Mouse (Mus musculus): ENCODE measurements around the gene Rogdi. TPM values are rescaled to one million over a fixed set of nuclear protein-coding genes. Genes with fewer than 3 reads are reported as not detected.
A peak's percentile ranks its signal among the peaks of the same experiment; 100 is the strongest.

Rogdi gene
- polyA plus RNA-seq, 1 experiment from 2014 or later, result 50.2 TPM

DNA sequence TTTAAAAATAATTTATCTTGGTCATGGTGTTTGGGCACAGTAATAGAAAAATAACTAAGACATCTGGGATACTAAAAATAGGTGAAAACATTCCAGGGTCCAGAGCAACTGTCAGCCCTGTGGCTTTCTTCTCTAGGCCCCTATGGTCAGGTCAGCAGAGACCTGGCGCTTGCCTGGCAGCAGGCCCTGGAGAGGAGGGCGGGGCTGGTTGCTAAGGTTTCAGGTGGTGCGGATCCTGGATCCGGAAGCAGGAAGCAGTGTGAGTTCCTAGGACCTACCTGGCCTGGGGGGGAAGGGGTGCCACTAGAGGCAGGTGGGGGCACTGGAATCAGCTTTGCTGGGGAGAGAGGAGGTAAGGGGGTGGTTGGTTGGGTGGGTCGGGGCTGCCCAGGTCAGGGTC, 6.3 kb downstream of the Rogdi start, which contains the start of gene Smim22:
Gene Smim22, plus strand, starts transcription at position 222 of the 400 bp plus-strand sequence.
- DNase-seq (ENCODE audit: low spot score) (peak; percentile 34), ATAC-seq (ENCODE audit: low read depth) (peak; percentile 67; the same call in 1 of the 2 replicates)
- WGBS, result 44% methylated on average over 5 of the region's 5 CpGs
- Histone ChIP-seq H3K4me1 (ENCODE audit: control insufficient read depth, insufficient read depth, low read length) (no peaks in the 10 kb centered on the region), H3K9me3 (ENCODE audit: control insufficient read depth, low read length) (no peaks in the 10 kb centered on the region), H3K4me3 (ENCODE audit: low read depth, low read length) (no peak within 1 kb of the TSS), H3K27ac (replicated peaks; ENCODE audit: low read depth, low read length) (no peak within 1 kb of the TSS), H3K36me3 (ENCODE audit: control insufficient read depth, insufficient read depth, low read length) (0 out of 2 replicates have a peak, but pooled peaks cover 4% of the 10 kb centered on the region), H3K27me3 (replicated peaks; ENCODE audit: control insufficient read depth, insufficient read depth, low read length) (no peaks in the 10 kb centered on the region), H3K9ac (ENCODE audit: low read depth, low read length) (no peak within 1 kb of the TSS; the same call in 1 of the 2 replicates), H3K4me2 (ENCODE audit: low read depth, low read length) (0 out of 2 replicates have a peak within 1 kb of the TSS, but pooled peaks have one; percentile 15)

DNA sequence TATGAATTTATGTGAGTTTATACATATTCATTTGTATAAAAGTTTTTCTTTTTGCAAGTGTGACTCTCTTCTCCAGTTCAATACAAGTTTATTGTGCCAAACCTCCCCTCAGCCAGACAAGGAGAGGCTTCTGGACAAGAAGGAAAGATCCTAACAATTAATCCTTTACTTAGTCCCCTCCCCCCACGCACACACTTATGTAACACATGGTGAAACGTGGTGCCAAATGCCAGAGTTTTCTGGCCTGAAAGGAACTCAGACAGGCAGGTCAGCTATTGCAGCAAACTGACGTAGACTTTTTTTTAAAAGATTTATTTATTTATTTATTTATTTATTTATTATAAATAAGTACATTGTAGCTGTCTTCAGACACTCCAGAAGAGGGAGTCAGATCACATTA, 12.7 kb downstream of the Rogdi start:
- no peaks in the 10 kb centered on the region for H3K4me1 ChIP-seq (ENCODE audit: control insufficient read depth, insufficient read depth, low read length)

DNA sequence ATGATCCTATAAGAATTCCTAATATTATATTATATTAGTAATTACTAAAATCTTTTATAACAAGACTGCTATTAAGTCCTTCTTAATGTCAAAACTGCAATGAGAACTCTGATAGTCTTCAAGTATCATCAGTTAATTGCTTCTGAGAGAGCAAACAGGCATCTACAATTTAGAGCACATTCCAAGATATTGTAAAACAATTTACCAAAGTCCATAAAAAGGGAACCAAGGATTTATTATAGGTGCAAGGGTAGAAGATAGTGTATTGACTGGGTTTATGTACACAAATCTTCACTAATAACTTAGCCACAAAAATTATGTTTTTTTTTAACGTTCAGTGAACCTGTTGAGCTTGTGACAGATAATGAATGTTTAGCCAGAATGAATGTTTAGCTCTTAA, 14.4 kb downstream of the Rogdi start:
- Histone ChIP-seq H3K4me1 (ENCODE audit: control insufficient read depth, insufficient read depth, low read length) (no peaks in the 10 kb centered on the region), H3K4me3 (ENCODE audit: low read depth, low read length) (no peak overlapping the region), H3K9ac (ENCODE audit: low read depth, low read length) (no peak overlapping the region), H3K27me3 (replicated peaks; ENCODE audit: control insufficient read depth, insufficient read depth, low read length) (no peaks in the 10 kb centered on the region), H3K36me3 (ENCODE audit: control insufficient read depth, insufficient read depth, low read length) (no peaks in the 10 kb centered on the region), H3K9me3 (ENCODE audit: control insufficient read depth, low read length) (no peaks in the 10 kb centered on the region), H3K4me2 (ENCODE audit: low read depth, low read length) (no peak overlapping the region), H3K27ac (replicated peaks; ENCODE audit: low read depth, low read length) (no peak overlapping the region)
- ATAC-seq (ENCODE audit: low read depth) (no peak), DNase-seq (ENCODE audit: low spot score) (no peak)
- WGBS, result 82% methylated on average over 1 of the region's 1 CpGs

More for the DNA sequence above, 12.7 kb downstream of the Rogdi start:
- DNase-seq (ENCODE audit: low spot score) (no peak), ATAC-seq (ENCODE audit: low read depth) (no peak)
- no peak overlapping the region for H3K4me3 ChIP-seq (ENCODE audit: low read depth, low read length)
- no peak overlapping the region for H3K27ac ChIP-seq (replicated peaks; ENCODE audit: low read depth, low read length)
- no peak overlapping the region for H3K4me2 ChIP-seq (ENCODE audit: low read depth, low read length)
- no peak overlapping the region for H3K9ac ChIP-seq (ENCODE audit: low read depth, low read length)
- no peaks in the 10 kb centered on the region for H3K9me3 ChIP-seq (ENCODE audit: control insufficient read depth, low read length)
- 60% methylated on average over 3 of the region's 3 CpGs for WGBS
- H3K27me3 ChIP-seq (replicated peaks; ENCODE audit: control insufficient read depth, insufficient read depth, low read length), result no peaks in the 10 kb centered on the region
- H3K36me3 ChIP-seq (ENCODE audit: control insufficient read depth, insufficient read depth, low read length), result no peaks in the 10 kb centered on the region

DNA sequence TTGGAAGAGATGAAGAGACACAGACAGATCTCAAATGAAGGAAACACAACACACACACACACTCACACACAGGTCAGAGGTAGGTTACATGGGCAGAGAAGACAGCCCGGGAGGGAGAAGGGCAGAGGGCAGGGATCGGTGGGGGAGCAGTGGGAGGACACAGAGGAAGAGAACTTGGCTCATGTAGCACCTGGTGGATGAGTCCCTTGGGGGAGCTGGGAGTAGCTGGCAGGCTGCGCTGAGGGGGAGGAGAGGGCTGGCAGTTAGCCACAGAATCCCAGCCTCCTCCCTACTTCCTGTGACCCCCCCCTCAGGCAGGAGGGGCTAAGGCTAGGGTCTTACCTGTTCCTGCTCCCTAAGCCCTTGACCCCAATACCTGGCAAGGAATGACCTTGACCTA, 15.8 kb downstream of the Rogdi start, which contains the start of gene Sept12:
Gene Sept12, minus strand, starts transcription at position 300 of the 400 bp plus-strand sequence.
- DNase-seq (ENCODE audit: low spot score) (peak; percentile 13), ATAC-seq (ENCODE audit: low read depth) (no peak)
- Histone ChIP-seq H3K4me2 (ENCODE audit: low read depth, low read length) (no peak within 1 kb of the TSS), H3K27me3 (replicated peaks; ENCODE audit: control insufficient read depth, insufficient read depth, low read length) (no peaks in the 10 kb centered on the region), H3K4me1 (ENCODE audit: control insufficient read depth, insufficient read depth, low read length) (no peaks in the 10 kb centered on the region), H3K9me3 (ENCODE audit: control insufficient read depth, low read length) (no peaks in the 10 kb centered on the region), H3K9ac (ENCODE audit: low read depth, low read length) (no peak within 1 kb of the TSS), H3K27ac (replicated peaks; ENCODE audit: low read depth, low read length) (no peak within 1 kb of the TSS), H3K36me3 (ENCODE audit: control insufficient read depth, insufficient read depth, low read length) (no peaks in the 10 kb centered on the region), H3K4me3 (ENCODE audit: low read depth, low read length) (no peak within 1 kb of the TSS)
- 28% methylated on average over 3 of the region's 3 CpGs for WGBS

DNA sequence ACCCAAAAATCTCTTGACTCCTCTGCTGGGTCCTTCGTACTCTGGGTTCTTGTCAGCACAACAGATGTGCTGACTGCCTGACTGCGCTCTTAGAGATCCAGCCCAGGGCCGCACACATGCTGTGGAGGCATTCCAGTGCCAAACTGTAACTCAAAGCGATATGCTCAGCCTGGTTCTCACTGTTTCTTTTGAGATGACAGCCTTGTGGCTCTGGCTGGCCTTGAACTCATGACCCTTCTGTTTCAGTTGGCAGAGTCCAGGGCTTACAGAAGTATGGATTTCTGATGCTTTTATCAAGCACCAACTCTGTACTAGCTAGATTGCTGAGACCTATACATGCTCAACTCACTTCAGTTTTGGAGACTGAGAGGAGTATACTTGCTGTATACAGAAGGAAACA, 20.1 kb downstream of the Rogdi start:
- Histone ChIP-seq H3K27ac (replicated peaks; ENCODE audit: low read depth, low read length) (no peak overlapping the region), H3K4me1 (ENCODE audit: control insufficient read depth, insufficient read depth, low read length) (no peaks in the 10 kb centered on the region), H3K36me3 (ENCODE audit: control insufficient read depth, insufficient read depth, low read length) (no peaks in the 10 kb centered on the region), H3K27me3 (replicated peaks; ENCODE audit: control insufficient read depth, insufficient read depth, low read length) (no peaks in the 10 kb centered on the region), H3K4me3 (ENCODE audit: low read depth, low read length) (no peak overlapping the region), H3K9me3 (ENCODE audit: control insufficient read depth, low read length) (no peaks in the 10 kb centered on the region), H3K4me2 (ENCODE audit: low read depth, low read length) (no peak overlapping the region), H3K9ac (ENCODE audit: low read depth, low read length) (no peak overlapping the region)
- ATAC-seq (ENCODE audit: low read depth), result no peak
- no peak for DNase-seq (ENCODE audit: low spot score)
- WGBS, result 72% methylated on average over 4 of the region's 4 CpGs

DNA sequence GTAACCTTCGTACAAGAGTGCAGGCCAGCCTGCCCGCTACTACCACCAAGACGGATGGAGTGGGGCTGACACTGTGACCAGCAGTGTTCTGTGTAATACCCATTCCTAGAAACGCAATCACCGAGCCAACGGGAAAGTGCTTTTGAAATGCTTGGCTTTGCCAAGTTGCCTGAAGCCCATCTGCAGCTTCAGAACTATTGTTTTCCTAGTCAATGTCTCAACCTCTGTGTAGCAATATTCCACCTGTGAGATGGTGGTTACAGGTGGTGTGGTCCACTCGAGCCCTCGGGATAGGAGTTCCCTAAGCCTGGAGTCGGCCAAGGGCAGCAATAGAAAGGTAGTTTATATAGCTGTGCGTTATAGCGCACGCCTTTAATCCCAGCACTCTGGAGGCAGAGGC, 28.6 kb downstream of the Rogdi start:
- ATAC-seq (ENCODE audit: low read depth), result no peak
- no peak for DNase-seq (ENCODE audit: low spot score)
- no peak overlapping the region for H3K4me2 ChIP-seq (ENCODE audit: low read depth, low read length)
- WGBS, result 91% methylated on average over 12 of the region's 12 CpGs
- no peaks in the 10 kb centered on the region for H3K4me1 ChIP-seq (ENCODE audit: control insufficient read depth, insufficient read depth, low read length)
- H3K4me3 ChIP-seq (ENCODE audit: low read depth, low read length), result no peak overlapping the region
- no peaks in the 10 kb centered on the region for H3K9me3 ChIP-seq (ENCODE audit: control insufficient read depth, low read length)
- H3K27ac ChIP-seq (replicated peaks; ENCODE audit: low read depth, low read length), result no peak overlapping the region
- no peak overlapping the region for H3K9ac ChIP-seq (ENCODE audit: low read depth, low read length)
- H3K27me3 ChIP-seq (replicated peaks; ENCODE audit: control insufficient read depth, insufficient read depth, low read length), result no peaks in the 10 kb centered on the region
- no peaks in the 10 kb centered on the region for H3K36me3 ChIP-seq (ENCODE audit: control insufficient read depth, insufficient read depth, low read length)

DNA sequence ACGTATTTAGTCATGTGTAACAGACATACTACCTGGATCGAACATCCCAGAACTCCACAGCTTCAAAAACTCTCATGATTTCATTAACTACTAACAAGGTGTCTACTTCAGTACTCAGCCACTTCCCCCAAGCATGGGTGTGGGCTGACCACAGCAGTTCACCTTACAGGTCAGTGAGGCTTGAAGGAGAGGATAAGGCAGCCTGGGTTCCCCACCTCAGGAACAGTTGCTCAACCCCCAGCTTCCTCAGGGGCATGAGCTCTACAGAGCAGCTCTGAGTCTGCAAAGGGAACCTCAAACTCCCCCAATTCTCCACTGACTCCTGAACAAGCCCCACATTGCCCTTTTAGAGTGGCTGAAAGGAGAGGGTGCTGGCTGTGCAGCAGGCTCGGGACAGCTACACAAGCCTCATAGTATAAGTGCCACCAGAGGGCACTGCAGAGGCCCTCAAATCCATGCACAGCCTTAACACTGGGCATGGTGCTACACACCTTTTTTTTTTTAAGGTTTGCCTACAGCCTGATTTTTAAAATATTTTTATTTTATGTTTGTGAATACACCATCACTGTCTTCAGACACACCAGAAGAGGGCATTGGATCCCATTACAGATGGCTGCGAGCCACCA, 33.5 kb downstream of the Rogdi start:
- Histone ChIP-seq H3K27ac (replicated peaks; ENCODE audit: low read depth, low read length) (no peak overlapping the region), H3K4me3 (ENCODE audit: low read depth, low read length) (no peak overlapping the region), H3K9ac (ENCODE audit: low read depth, low read length) (no peak overlapping the region), H3K4me1 (ENCODE audit: control insufficient read depth, insufficient read depth, low read length) (no peaks in the 10 kb centered on the region), H3K4me2 (ENCODE audit: low read depth, low read length) (no peak overlapping the region), H3K9me3 (ENCODE audit: control insufficient read depth, low read length) (no peaks in the 10 kb centered on the region), H3K27me3 (replicated peaks; ENCODE audit: control insufficient read depth, insufficient read depth, low read length) (no peaks in the 10 kb centered on the region), H3K36me3 (ENCODE audit: control insufficient read depth, insufficient read depth, low read length) (no peaks in the 10 kb centered on the region)
- DNase-seq (ENCODE audit: low spot score) (peak; percentile 38), ATAC-seq (ENCODE audit: low read depth) (peak; percentile 77; the same call in 1 of the 2 replicates)
- 74% methylated on average over 4 of the region's 4 CpGs for WGBS

DNA sequence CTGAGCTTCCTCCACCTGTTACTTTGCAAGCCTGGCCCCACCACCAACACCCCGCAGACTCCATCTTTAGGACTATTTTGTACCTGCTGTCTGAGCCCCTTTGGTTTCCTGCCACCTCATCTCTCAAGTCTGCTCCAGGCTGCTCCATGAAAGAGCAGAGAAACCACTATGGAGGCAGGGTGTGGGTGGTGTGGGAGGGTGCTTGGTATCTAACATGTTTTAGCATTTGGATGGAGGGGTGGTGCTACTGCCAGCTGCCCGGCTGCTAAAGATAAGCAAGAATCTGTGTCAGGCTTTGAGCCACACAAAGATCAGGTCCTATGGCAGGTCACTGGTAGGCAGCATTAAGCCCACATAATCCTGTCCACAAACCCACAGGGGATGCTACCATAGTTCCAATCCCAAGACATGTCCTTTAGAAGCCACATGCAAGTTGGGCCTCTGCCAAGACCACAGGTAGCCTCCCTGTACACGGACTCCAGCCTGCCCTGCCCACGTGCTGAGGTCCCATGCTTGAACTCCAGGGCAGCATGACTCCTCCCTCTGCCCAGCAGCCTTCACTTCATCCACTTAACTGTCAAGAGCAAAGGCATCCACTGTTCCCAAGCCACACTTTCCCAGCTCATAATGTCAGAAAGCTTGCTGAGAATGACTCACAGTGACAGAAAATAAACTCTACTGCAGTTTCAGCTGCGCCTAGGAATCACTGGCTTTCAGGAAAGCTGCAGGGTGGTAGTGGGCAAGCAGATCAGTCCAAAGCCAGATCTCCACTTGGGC, 34.9 kb downstream of the Rogdi start:
- H3K27ac ChIP-seq (replicated peaks; ENCODE audit: low read depth, low read length), result no peak overlapping the region
- no peak overlapping the region for H3K9ac ChIP-seq (ENCODE audit: low read depth, low read length)
- H3K4me2 ChIP-seq (ENCODE audit: low read depth, low read length), result no peak overlapping the region
- H3K27me3 ChIP-seq (replicated peaks; ENCODE audit: control insufficient read depth, insufficient read depth, low read length), result no peaks in the 10 kb centered on the region
- H3K4me3 ChIP-seq (ENCODE audit: low read depth, low read length), result no peak overlapping the region
- no peaks in the 10 kb centered on the region for H3K9me3 ChIP-seq (ENCODE audit: control insufficient read depth, low read length)
- no peaks in the 10 kb centered on the region for H3K36me3 ChIP-seq (ENCODE audit: control insufficient read depth, insufficient read depth, low read length)
- DNase-seq (ENCODE audit: low spot score) (no peak), ATAC-seq (ENCODE audit: low read depth) (no peak)
- WGBS, result 48% methylated on average over 5 of the region's 5 CpGs
- H3K4me1 ChIP-seq (ENCODE audit: control insufficient read depth, insufficient read depth, low read length), result no peaks in the 10 kb centered on the region

Data from embryonic facial prominence, embryonic 14.5 days (tissue).